Mouse (Mus musculus) lung, postnatal 4 days (tissue): ENCODE data around the gene Slc38a1.

ENCODE experiments used
- DNase-seq, 2 experiments: peaks; one replicate each; pipeline ENCODE4 v3.0.0; 2021

Slc38a1 gene

GRCm38 (mm10) chr15:96551107-96551506, 91.6 kb downstream of the Slc38a1 start:
- no peak for DNase-seq

GRCm38 (mm10) chr15:96548363-96548762, 94.3 kb downstream of the Slc38a1 start:
- DNase-seq, result no peak

- DNase-seq, result peak; percentile 61 to 83
These were observed 95.2 kb downstream of the Slc38a1 start for GRCm38 (mm10) chr15:96547256-96548195.

- peak in 1 of 2 experiments; percentile 64 for DNase-seq
These were observed 99.4 kb downstream of the Slc38a1 start for GRCm38 (mm10) chr15:96543181-96543828.

GRCm38 (mm10) chr15:96542135-96542534, 100.6 kb downstream of the Slc38a1 start:
- DNase-seq, result no peak

GRCm38 (mm10) chr15:96537272-96537671, 105.4 kb downstream of the Slc38a1 start:
- DNase-seq, result no peak

- no peak for DNase-seq
These were observed 106.3 kb downstream of the Slc38a1 start for GRCm38 (mm10) chr15:96536412-96536811.

- no peak for DNase-seq
These were observed 115.0 kb downstream of the Slc38a1 start for GRCm38 (mm10) chr15:96527686-96528085.

- peak; percentile 74 to 82 for DNase-seq
These were observed 118.4 kb downstream of the Slc38a1 start for GRCm38 (mm10) chr15:96524239-96524738.
